Mouse (Mus musculus) hindbrain, embryonic 16.5 days (tissue): ENCODE measurements at regions not wholly inside any gene's neighbourhood (a gene's known extent, or its start where the extent isn't known, plus 50 kb on each side); places are given as distances from the start of the nearest gene placed in this dataset.
A peak's percentile ranks its signal among the peaks of the same experiment; 100 is the strongest.

ENCODE experiments used
- ATAC-seq: fragments of 200-750 bp; cut with Nextera tagmentation; 2 replicates; pipeline ENCODE4 v1.8.0; 2017; ENCODE audit warnings: moderate TSS enrichment, moderate library complexity
- H3K27ac ChIP-seq: fragments of 300-500 bp; sonication (generic); 2 replicates; pipeline ENCODE4 v1.5.1; 2014; ENCODE audit warnings: low read depth, mild to moderate bottlenecking, control low read depth, low read length, moderate library complexity
- H3K27me3 ChIP-seq: fragments of 300-500 bp; sonication (generic); replicated peaks from 2 replicates; pipeline ENCODE4 v1.6.1; 2014; ENCODE audit warnings: low read length; ENCODE audit not compliant: control insufficient read depth, insufficient read depth
- H3K36me3 ChIP-seq: fragments of 300-500 bp; sonication (generic); 2 replicates; pipeline ENCODE4 v1.6.1; 2014; ENCODE audit warnings: mild to moderate bottlenecking, low read length, moderate library complexity, mixed read lengths; ENCODE audit not compliant: control insufficient read depth, insufficient read depth
- H3K4me1 ChIP-seq: fragments of 300-500 bp; sonication (generic); 2 replicates; pipeline ENCODE4 v1.6.1; 2014; ENCODE audit warnings: low read depth, low read length; ENCODE audit not compliant: control insufficient read depth, insufficient read depth
- H3K4me2 ChIP-seq: fragments of 300-500 bp; sonication (generic); 2 replicates; pipeline ENCODE4 v1.6.1; 2014; ENCODE audit warnings: mild to moderate bottlenecking, low read length, control low read depth, moderate library complexity
- H3K4me3 ChIP-seq: fragments of 300-500 bp; sonication (generic); 2 replicates; pipeline ENCODE4 v1.5.1; 2014; ENCODE audit warnings: mild to moderate bottlenecking, low read length, control low read depth, moderate library complexity
- H3K9ac ChIP-seq: fragments of 300-500 bp; sonication (generic); 2 replicates; pipeline ENCODE4 v1.6.1; 2014; ENCODE audit warnings: low read depth, mild to moderate bottlenecking, control low read depth, low read length, moderate library complexity
- H3K9me3 ChIP-seq: fragments of 300-500 bp; sonication (generic); 2 replicates; pipeline ENCODE4 v1.6.1; 2014; ENCODE audit warnings: mild to moderate bottlenecking, low read length, moderate library complexity; ENCODE audit not compliant: control insufficient read depth
- WGBS: fragments of 180-500 bp; shearing (Covaris S2); extraction: QIAGEN DNeasy Blood & Tissue Kit; methylation state at CpG from one replicate; pipeline ENCODE4 v1.1.7; 2014; 5-methylcytosine and 5-hydroxymethylcytosine counted together

DNA sequence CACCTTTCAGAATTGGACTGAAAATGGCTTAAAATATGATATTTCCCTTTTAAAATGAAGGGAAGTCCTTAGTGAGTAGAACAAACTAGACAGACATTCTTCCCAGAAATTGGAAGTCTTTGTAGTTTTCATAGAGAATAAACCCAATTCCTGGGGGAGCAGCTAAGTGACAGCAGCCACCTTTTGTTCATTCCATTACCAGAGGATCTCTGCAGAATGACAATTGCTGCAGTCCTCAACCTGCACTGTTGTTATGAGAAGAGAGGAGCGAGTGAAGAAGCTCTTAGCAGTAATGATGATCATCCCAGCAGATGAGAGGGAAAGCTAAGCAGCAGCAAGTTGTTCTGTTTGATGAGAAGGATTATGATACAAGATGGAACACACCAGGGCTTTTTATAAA, 831.0 kb upstream of the Cdh10 start:
- 55% methylated on average over 1 of the region's 1 CpGs for WGBS
- no peaks in the 10 kb centered on the region for H3K9me3 ChIP-seq
- no peak overlapping the region for H3K4me2 ChIP-seq
- H3K36me3 ChIP-seq: no peaks in the 10 kb centered on the region
- H3K9ac ChIP-seq: no peak overlapping the region
- no peak for ATAC-seq
- H3K27ac ChIP-seq: no peak overlapping the region
- H3K27me3 ChIP-seq: no peaks in the 10 kb centered on the region
- no peak overlapping the region for H3K4me3 ChIP-seq
- no peaks in the 10 kb centered on the region for H3K4me1 ChIP-seq

DNA sequence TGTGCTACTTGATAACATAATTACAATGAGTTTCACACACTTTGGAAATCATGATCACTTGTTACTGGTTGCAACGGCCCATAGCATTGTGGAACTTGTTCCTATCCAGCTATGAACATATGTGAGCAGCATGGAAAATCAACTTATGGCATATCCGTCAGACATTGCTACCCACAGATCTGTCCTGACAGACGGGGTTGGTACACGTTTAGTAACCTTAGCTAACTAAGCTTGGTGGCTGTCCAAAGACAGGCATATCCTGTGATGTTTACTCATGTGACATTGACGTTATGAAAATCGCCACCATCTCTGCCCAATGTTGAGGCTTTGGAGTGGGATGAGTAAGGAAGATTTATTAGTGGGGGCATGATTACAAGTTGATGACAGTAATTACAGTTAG, 786.1 kb upstream of the Cdh10 start:
- Histone ChIP-seq H3K27me3 (no peaks in the 10 kb centered on the region), H3K4me2 (no peak overlapping the region), H3K27ac (no peak overlapping the region), H3K4me3 (no peak overlapping the region), H3K9ac (no peak overlapping the region), H3K36me3 (no peaks in the 10 kb centered on the region), H3K4me1 (no peaks in the 10 kb centered on the region), H3K9me3 (no peaks in the 10 kb centered on the region)
- no peak for ATAC-seq
- WGBS: 92% methylated on average over 6 of the region's 6 CpGs

DNA sequence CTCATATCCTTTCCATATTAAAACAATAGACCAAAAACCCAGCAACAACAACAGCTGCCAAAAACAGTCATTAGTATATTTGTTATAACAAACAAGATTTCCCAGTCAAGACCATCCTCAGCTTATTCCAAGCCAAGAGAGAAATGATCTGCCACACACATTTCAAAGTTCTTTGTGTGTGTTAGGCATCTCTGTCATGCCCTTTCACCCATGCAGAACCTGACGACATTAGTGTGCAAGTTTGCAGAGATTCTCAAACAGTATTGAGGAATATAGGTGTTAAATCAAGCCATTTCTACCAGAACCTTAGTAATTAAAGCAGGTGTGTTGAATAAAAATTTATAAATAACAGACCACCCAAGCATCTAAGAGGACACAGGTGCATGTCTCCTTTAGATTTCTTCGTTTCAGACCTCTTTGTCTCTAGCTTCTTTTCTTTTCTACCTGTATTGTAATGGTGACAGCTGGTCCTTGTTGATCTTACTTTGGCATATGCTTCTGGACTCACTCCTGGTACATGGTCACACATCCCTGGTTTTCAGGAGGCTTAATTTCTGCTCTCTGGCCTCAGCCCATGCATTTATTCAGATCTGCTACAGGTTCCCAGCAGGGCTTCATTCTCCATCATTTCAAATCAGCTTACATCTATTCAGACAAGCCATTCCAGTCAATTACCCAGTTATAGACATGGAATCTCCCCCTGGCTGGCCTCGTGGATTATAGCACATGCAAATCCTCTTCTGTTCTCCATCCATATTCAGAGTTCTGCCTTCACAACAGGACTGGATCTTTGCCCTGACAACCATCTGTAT, 766.3 kb upstream of the Cdh10 start:
- H3K4me1 ChIP-seq: no peaks in the 10 kb centered on the region
- H3K27ac ChIP-seq: no peak overlapping the region
- no peaks in the 10 kb centered on the region for H3K9me3 ChIP-seq
- peak; percentile 96 for ATAC-seq
- no peak overlapping the region for H3K4me3 ChIP-seq
- no peak overlapping the region for H3K9ac ChIP-seq
- no peaks in the 10 kb centered on the region for H3K27me3 ChIP-seq
- WGBS: 23% methylated on average over 3 of the region's 3 CpGs
- no peaks in the 10 kb centered on the region for H3K36me3 ChIP-seq
- H3K4me2 ChIP-seq: no peak overlapping the region

DNA sequence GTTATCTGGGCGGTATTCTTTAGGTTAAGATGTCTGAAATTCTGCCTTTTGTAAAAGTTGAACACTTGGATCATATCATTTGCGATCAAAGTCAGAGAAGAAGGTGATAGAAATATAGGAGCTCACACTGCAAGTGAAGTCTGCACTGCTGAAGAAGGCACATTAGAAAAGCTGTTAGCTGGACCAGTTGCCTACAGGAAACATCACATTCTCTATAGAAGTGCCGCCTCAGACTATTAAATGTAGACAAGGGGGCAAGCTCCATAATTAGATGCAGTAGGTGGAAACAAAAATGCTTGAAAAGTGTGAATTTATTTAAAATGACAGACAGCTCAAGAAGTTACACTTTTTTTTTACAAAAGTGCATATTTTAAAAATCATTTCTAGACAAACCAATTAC, 753.2 kb upstream of the Cdh10 start:
- Histone ChIP-seq H3K36me3 (no peaks in the 10 kb centered on the region), H3K27me3 (no peaks in the 10 kb centered on the region), H3K9me3 (no peaks in the 10 kb centered on the region), H3K4me3 (no peak overlapping the region), H3K4me2 (no peak overlapping the region), H3K27ac (no peak overlapping the region), H3K4me1 (no peaks in the 10 kb centered on the region), H3K9ac (no peak overlapping the region)
- ATAC-seq: no peak
- 86% methylated on average over 3 of the region's 3 CpGs for WGBS

DNA sequence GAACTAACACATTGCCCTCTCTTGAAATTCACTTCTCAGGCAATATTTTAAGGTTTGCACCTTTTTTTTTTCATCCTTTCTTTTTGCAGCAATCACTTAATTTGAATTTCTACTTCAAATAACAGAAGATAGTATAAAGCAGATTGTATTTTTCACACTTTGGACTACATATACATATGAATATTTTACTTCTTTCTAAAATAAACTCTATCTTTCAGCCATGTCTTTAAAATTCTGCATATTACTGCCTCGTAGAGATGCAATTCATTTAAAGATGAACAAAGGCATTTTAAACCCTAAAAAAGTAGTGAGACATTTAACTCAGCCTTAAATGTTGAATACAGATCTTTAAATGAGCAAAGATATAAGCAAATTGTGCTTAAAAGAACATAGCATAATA, 739.1 kb upstream of the Cdh10 start:
- no peaks in the 10 kb centered on the region for H3K9me3 ChIP-seq
- H3K27me3 ChIP-seq: no peaks in the 10 kb centered on the region
- no peak overlapping the region for H3K9ac ChIP-seq
- H3K4me3 ChIP-seq: no peak overlapping the region
- WGBS: 79% methylated on average over 1 of the region's 1 CpGs
- no peaks in the 10 kb centered on the region for H3K36me3 ChIP-seq
- no peak overlapping the region for H3K27ac ChIP-seq
- H3K4me2 ChIP-seq: no peak overlapping the region
- H3K4me1 ChIP-seq: no peaks in the 10 kb centered on the region
- no peak for ATAC-seq
